Mouse (Mus musculus): ENCODE data around the gene Sp1. TPM values are rescaled to one million over a fixed set of nuclear protein-coding genes. Genes with fewer than 3 reads are reported as not detected.

The Sp1 gene
- polyA plus RNA-seq, 1 experiment from 2014 or later, result 4.3 TPM

GRCm38 (mm10) chr15:102470183-102470604 is 64.3 kb downstream of the Sp1 start, which contains the start of gene Pcbp2:
Gene Pcbp2 (plus strand): TSS chr15:102470539.
- peaks cover 21% of the 10 kb centered on the region for H3K36me3 ChIP-seq
- peak; percentile 99 for ATAC-seq (ENCODE audit: low read depth)
- no peaks in the 10 kb centered on the region for H3K27me3 ChIP-seq
- H3K9ac ChIP-seq, result peak within 1 kb of the TSS; percentile 88
- 1% methylated on average over 31 of the region's 40 CpGs for WGBS
- peak within 1 kb of the TSS; percentile 95 for H3K27ac ChIP-seq (replicated peaks)
- H3K4me2 ChIP-seq, result peak within 1 kb of the TSS; percentile 73
- H3K4me3 ChIP-seq, result peak within 1 kb of the TSS; percentile 74
- H3K4me1 ChIP-seq (replicated peaks), result peaks cover 20% of the 10 kb centered on the region
- peaks cover 4% of the 10 kb centered on the region; the same call in 1 of the 2 replicates for H3K9me3 ChIP-seq

DNA sequence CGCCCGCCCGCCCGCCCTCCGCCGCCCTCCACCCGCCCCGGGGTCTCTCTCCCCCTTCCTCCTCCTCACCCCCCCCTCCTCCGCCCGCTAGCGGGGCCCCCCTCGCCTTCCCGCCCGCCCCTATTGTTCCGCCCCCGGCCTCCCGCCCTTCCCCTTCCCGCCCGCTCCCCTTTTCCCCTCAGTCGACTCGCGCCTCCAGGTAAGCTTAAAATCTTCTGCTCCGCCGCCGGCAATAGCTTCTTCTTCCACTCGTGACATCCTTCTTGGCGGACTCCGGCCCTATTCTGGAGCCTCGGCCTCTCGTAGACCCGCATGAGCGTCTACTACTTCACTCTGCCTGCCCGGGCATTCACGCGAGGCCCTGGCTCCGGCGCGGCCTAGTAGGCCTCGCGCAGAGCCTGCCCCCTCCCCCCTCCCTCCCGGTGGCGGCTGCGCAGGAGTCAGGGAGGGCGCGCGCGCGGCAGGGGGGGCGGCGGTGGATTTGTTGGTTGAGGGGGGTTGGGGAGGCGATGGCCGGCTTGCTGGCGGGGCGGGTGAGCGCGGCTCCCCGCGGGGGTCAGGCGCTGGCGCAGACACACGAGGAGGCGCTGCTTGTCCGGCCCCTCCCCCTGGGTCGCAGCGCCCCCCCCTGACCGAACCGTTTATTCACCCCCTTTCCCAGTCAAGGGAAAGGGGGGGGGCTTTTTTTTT is 64.8 kb downstream of the Sp1 start:
- H3K9ac ChIP-seq, result peak overlapping the region; percentile 88
- peak overlapping the region; percentile 74 for H3K4me3 ChIP-seq
- H3K9me3 ChIP-seq, result peaks cover 4% of the 10 kb centered on the region; the same call in 1 of the 2 replicates
- peaks cover 27% of the 10 kb centered on the region for H3K36me3 ChIP-seq
- peak overlapping the region; percentile 95 for H3K27ac ChIP-seq (replicated peaks)
- H3K4me2 ChIP-seq, result peak overlapping the region; percentile 73
- H3K4me1 ChIP-seq (replicated peaks), result peaks cover 20% of the 10 kb centered on the region
- ATAC-seq (ENCODE audit: low read depth), result peak; percentile 85
- no peaks in the 10 kb centered on the region for H3K27me3 ChIP-seq
- whole genome bisulfite sequencing, result under 1% methylated on average over 36 of the region's 67 CpGs

GRCm38 (mm10) chr15:102471295-102471645 is 65.3 kb downstream of the Sp1 start:
- Histone ChIP-seq H3K27ac (replicated peaks) (peak overlapping the region; percentile 95), H3K9me3 (peaks cover 4% of the 10 kb centered on the region; the same call in 1 of the 2 replicates), H3K27me3 (no peaks in the 10 kb centered on the region), H3K4me2 (peak overlapping the region; percentile 73), H3K4me1 (replicated peaks) (peaks cover 20% of the 10 kb centered on the region), H3K9ac (peak overlapping the region; percentile 88), H3K4me3 (peak overlapping the region; percentile 74), H3K36me3 (peaks cover 32% of the 10 kb centered on the region)
- ATAC-seq (ENCODE audit: low read depth), result no peak
- under 1% methylated on average over 10 of the region's 10 CpGs for WGBS

- H3K4me2 ChIP-seq, result peak overlapping the region; percentile 73
- peaks cover 20% of the 10 kb centered on the region for H3K4me1 ChIP-seq (replicated peaks)
- peak overlapping the region; percentile 88 for H3K9ac ChIP-seq
- H3K27ac ChIP-seq (replicated peaks), result no peak overlapping the region
- H3K4me3 ChIP-seq, result peak overlapping the region; percentile 74
- peaks cover 4% of the 10 kb centered on the region; the same call in 1 of the 2 replicates for H3K9me3 ChIP-seq
- ATAC-seq (ENCODE audit: low read depth), result no peak
- H3K27me3 ChIP-seq, result no peaks in the 10 kb centered on the region
- peaks cover 36% of the 10 kb centered on the region for H3K36me3 ChIP-seq
These were observed 65.8 kb downstream of the Sp1 start for GRCm38 (mm10) chr15:102471727-102472126.

DNA sequence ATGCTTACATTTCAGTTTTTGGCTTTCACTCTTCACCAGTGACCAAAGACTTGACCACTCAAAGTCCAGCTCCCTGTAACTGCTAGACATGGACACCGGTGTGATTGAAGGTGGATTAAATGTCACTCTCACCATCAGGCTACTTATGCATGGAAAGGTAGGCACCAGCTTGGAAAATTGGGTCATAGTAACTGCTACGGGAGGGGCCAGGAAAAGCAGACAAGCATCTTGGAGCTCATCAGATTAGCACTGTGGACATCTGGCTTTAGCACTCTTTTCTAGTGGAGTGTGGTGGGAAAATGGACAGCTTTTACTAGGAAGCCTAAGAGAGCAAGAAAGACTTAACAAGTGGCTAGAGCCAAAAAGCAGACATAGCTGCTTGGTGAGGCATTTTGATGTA is 67.3 kb downstream of the Sp1 start:
- peaks cover 20% of the 10 kb centered on the region for H3K4me1 ChIP-seq (replicated peaks)
- H3K36me3 ChIP-seq, result peaks cover 50% of the 10 kb centered on the region
- ATAC-seq (ENCODE audit: low read depth), result no peak
- H3K27ac ChIP-seq (replicated peaks), result no peak overlapping the region
- H3K4me2 ChIP-seq, result no peak overlapping the region
- no peaks in the 10 kb centered on the region for H3K27me3 ChIP-seq
- WGBS, result 75% methylated on average over 2 of the region's 2 CpGs
- H3K9me3 ChIP-seq, result peaks cover 4% of the 10 kb centered on the region; the same call in 1 of the 2 replicates
- no peak overlapping the region for H3K4me3 ChIP-seq
- no peak overlapping the region for H3K9ac ChIP-seq

DNA sequence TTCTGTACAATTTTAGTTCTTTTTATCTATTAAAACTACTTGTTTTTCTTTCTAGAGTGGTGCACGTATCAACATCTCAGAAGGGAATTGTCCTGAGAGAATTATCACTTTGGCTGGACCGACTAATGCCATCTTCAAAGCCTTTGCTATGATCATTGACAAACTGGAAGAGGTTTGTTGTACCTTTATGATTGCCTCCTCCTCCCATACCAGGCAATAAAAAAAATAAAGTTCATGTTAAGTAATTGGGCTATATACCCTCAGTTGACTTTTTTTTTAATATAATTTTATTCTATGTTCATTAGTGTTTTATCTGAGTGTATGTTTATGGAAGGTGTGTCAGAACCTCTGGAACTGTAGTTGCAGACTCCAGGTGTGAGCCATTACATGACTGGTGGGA is 68.6 kb downstream of the Sp1 start:
- H3K9me3 ChIP-seq, result no peaks in the 10 kb centered on the region
- WGBS, result 86% methylated on average over 2 of the region's 2 CpGs
- H3K9ac ChIP-seq, result no peak overlapping the region
- H3K36me3 ChIP-seq, result peaks cover 58% of the 10 kb centered on the region
- ATAC-seq (ENCODE audit: low read depth), result no peak
- H3K27me3 ChIP-seq, result no peaks in the 10 kb centered on the region
- H3K4me2 ChIP-seq, result no peak overlapping the region
- H3K4me1 ChIP-seq (replicated peaks), result peaks cover 20% of the 10 kb centered on the region
- no peak overlapping the region for H3K27ac ChIP-seq (replicated peaks)
- no peak overlapping the region for H3K4me3 ChIP-seq

GRCm38 (mm10) chr15:102483136-102483535 is 77.2 kb downstream of the Sp1 start:
- H3K27me3 ChIP-seq, result no peaks in the 10 kb centered on the region
- no peaks in the 10 kb centered on the region for H3K9me3 ChIP-seq
- H3K36me3 ChIP-seq, result peaks cover 83% of the 10 kb centered on the region
- H3K4me1 ChIP-seq (replicated peaks), result no peaks in the 10 kb centered on the region
- no peak overlapping the region for H3K4me2 ChIP-seq
- no peak overlapping the region for H3K9ac ChIP-seq
- H3K27ac ChIP-seq (replicated peaks), result no peak overlapping the region
- H3K4me3 ChIP-seq, result no peak overlapping the region
- no peak for ATAC-seq (ENCODE audit: low read depth)
- 94% methylated on average over 3 of the region's 3 CpGs for WGBS

- Histone ChIP-seq H3K27ac (replicated peaks) (no peak overlapping the region), H3K4me2 (no peak overlapping the region), H3K9ac (no peak overlapping the region), H3K9me3 (no peaks in the 10 kb centered on the region), H3K36me3 (peaks cover 87% of the 10 kb centered on the region), H3K27me3 (no peaks in the 10 kb centered on the region), H3K4me1 (replicated peaks) (no peaks in the 10 kb centered on the region), H3K4me3 (no peak overlapping the region)
- WGBS, result 92% methylated on average over 12 of the region's 12 CpGs
- ATAC-seq (ENCODE audit: low read depth), result no peak
These were observed 79.9 kb downstream of the Sp1 start for GRCm38 (mm10) chr15:102485853-102486252.

Other genes with a start within 250 kb of the Sp1 start
- gene Zfp740, start 202.9 kb upstream of the Sp1 start, polyA plus RNA-seq (2015; fragmentation: Nextera tagmentation; extraction: Ambion mirVana), result 64.8 and 67.9 TPM in 2 replicates
- 35.9 and 38.8 TPM in 2 replicates for gene Csad, start 201.4 kb upstream of the Sp1 start, polyA plus RNA-seq (2015; fragmentation: Nextera tagmentation; extraction: Ambion mirVana)
- 0.30 and 1.7 TPM in 2 replicates for gene Itgb7, start 174.2 kb upstream of the Sp1 start, polyA plus RNA-seq (2015; fragmentation: Nextera tagmentation; extraction: Ambion mirVana)
- 8.5 and 12.5 TPM in 2 replicates for gene Rarg, start 148.6 kb upstream of the Sp1 start, polyA plus RNA-seq (2015; fragmentation: Nextera tagmentation; extraction: Ambion mirVana)
- gene Gm9918, start 135.6 kb upstream of the Sp1 start, polyA plus RNA-seq (2015; fragmentation: Nextera tagmentation; extraction: Ambion mirVana), result 0.14 TPM in 1 of 2 replicates, not detected in the other
- 52.0 and 54.0 TPM in 2 replicates for gene Mfsd5, start 126.7 kb upstream of the Sp1 start, polyA plus RNA-seq (2015; fragmentation: Nextera tagmentation; extraction: Ambion mirVana)
- gene Espl1, start 109.9 kb upstream of the Sp1 start, polyA plus RNA-seq (2015; fragmentation: Nextera tagmentation; extraction: Ambion mirVana), result 5.6 and 7.5 TPM in 2 replicates
- gene Pfdn5, start 80.0 kb upstream of the Sp1 start, polyA plus RNA-seq (2015; fragmentation: Nextera tagmentation; extraction: Ambion mirVana), result 438 and 480 TPM in 2 replicates
- gene Myg1, start 74.4 kb upstream of the Sp1 start, polyA plus RNA-seq (2015; fragmentation: Nextera tagmentation; extraction: Ambion mirVana), result 74.0 and 82.6 TPM in 2 replicates
- 31.3 and 36.8 TPM in 2 replicates for gene Aaas, start 55.4 kb upstream of the Sp1 start, polyA plus RNA-seq (2015; fragmentation: Nextera tagmentation; extraction: Ambion mirVana)
- gene Sp7, start 39.0 kb upstream of the Sp1 start, polyA plus RNA-seq (2015; fragmentation: Nextera tagmentation; extraction: Ambion mirVana), result 0.47 and 0.69 TPM in 2 replicates
- 0.13 and 0.76 TPM in 2 replicates for gene Amhr2, start 39.2 kb downstream of the Sp1 start, polyA plus RNA-seq (2015; fragmentation: Nextera tagmentation; extraction: Ambion mirVana)
- 88.7 and 100.0 TPM in 2 replicates for gene Prr13, start 52.9 kb downstream of the Sp1 start, polyA plus RNA-seq (2015; fragmentation: Nextera tagmentation; extraction: Ambion mirVana)
- gene Pcbp2, start 64.4 kb downstream of the Sp1 start, polyA plus RNA-seq (2015; fragmentation: Nextera tagmentation; extraction: Ambion mirVana), result 137 and 142 TPM in 2 replicates
- 8.7 and 16.2 TPM in 2 replicates for gene Gm10337, start 97.6 kb downstream of the Sp1 start, polyA plus RNA-seq (2015; fragmentation: Nextera tagmentation; extraction: Ambion mirVana)
- 45.8 and 50.6 TPM in 2 replicates for gene Map3k12, start 110.9 kb downstream of the Sp1 start, polyA plus RNA-seq (2015; fragmentation: Nextera tagmentation; extraction: Ambion mirVana)
- 82.6 and 88.0 TPM in 2 replicates for gene Tarbp2, start 112.0 kb downstream of the Sp1 start, polyA plus RNA-seq (2015; fragmentation: Nextera tagmentation; extraction: Ambion mirVana)
- 7.3 and 13.3 TPM in 2 replicates for gene Npff, start 118.8 kb downstream of the Sp1 start, polyA plus RNA-seq (2015; fragmentation: Nextera tagmentation; extraction: Ambion mirVana)
- 1.3 TPM in 1 of 2 replicates, not detected in the other for gene Gm28047, start 218.9 kb downstream of the Sp1 start, polyA plus RNA-seq (2015; fragmentation: Nextera tagmentation; extraction: Ambion mirVana)
- gene Atf7, start 219.3 kb downstream of the Sp1 start, polyA plus RNA-seq (2015; fragmentation: Nextera tagmentation; extraction: Ambion mirVana), result 16.1 and 22.5 TPM in 2 replicates

Measured in neural tube, embryonic 13.5 days (tissue).